Mouse (Mus musculus) Patski (cell line): ENCODE results near the gene Gtpbp1. TPM values are rescaled to one million over a fixed set of nuclear protein-coding genes. Genes with fewer than 3 reads are reported as not detected.
"Not testable (repeated sequence)": the region's sequence is repeated elsewhere in the genome, so short reads cannot be mapped to it uniquely, and the experiment has no call there.

Source experiments
- ATAC-seq: fragments of 100-300 bp; one replicate; pipeline ENCODE4 v1.8.0; 2021
- CTCF ChIA-PET: fragments of 350-600 bp; sonication (Branson Sonifier 250); formaldehyde crosslinking; loops from one replicate; lab custom pipeline; 2022; ENCODE audit warnings: inconsistent platforms; lab: Charles Lee
- POLR2A ChIA-PET: fragments of 350-600 bp; sonication (Branson Sonifier 250); formaldehyde crosslinking; loops from one replicate; lab custom pipeline; 2022; ENCODE audit warnings: antibody characterized with exemption, inconsistent platforms; lab: Charles Lee
- DNase-seq: peaks from one replicate; pipeline ENCODE4 v3.0.0-alpha.2; 2011; ENCODE audit warnings: low read depth, low spot score
- H3K27me3 ChIP-seq: fragments of 371-371 bp; one replicate; pipeline ENCODE4 v1.5.1; 2021
- CTCF ChIP-seq: fragments of 100-300 bp; IDR thresholded peaks from one replicate; pipeline ENCODE4 v1.5.1; 2021
- in situ Hi-C: fragments of 300-500 bp; cut with MboI; formaldehyde crosslinking; loops from 3 replicates; pipeline ENCODE4 v1.11.1; 2018; ENCODE audit warnings: low pct_unique_long_range_greater_than_20kb, mixed read lengths
- polyA plus RNA-seq: library from polyadenylated mRNA; unstranded; gene quantifications from one replicate; pipeline ENCODE4 v1.2.3, GENCODE M21; 2021

Gtpbp1 gene
- polyA plus RNA-seq, 1 experiment from 2014 or later = 33.4 TPM

DNA sequence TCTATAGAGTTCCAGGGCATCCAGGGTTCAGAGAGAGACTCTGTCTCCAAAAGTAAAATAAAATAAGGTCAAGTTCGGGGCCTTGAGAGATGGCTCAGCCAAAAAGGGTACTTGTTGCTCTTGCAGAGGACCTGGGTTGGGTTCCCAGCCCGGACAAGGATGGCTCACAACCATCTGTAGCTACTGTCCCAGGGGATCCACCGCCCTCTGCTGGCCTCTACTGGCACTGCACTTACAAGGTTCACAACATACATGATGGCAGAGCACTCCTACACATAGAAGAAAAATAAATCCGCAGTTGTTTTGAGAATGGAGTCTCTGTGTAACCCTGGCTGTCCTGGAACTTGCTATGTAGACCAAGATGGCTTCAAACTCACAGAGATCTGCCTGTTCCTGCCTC lies 28.8 kb upstream of the Gtpbp1 start:
- no peak for TF ChIP-seq CTCF
- no peaks in the 10 kb centered on the region for H3K27me3 ChIP-seq
- ChIA-PET CTCF (no interaction called here), POLR2A (no interaction called here)
- ATAC-seq = no peak
- in situ Hi-C loops = no loop called here
- no peak for DNase-seq

GRCm38 (mm10) chr15:79664666-79665065 lies 26.0 kb upstream of the Gtpbp1 start:
- CTCF ChIA-PET = no interaction called here
- no peak for TF ChIP-seq CTCF
- in situ Hi-C loops = no loop called here

GRCm38 (mm10) chr15:79669195-79669594 lies 21.4 kb upstream of the Gtpbp1 start:
- CTCF ChIA-PET = no interaction called here
- no peaks in the 10 kb centered on the region for H3K27me3 ChIP-seq
- POLR2A ChIA-PET = no interaction called here
- DNase-seq (no peak), ATAC-seq (no peak)
- peak; percentile 30 for TF ChIP-seq CTCF
- in situ Hi-C loops = no loop called here

More at GRCm38 (mm10) chr15:79664666-79665065, 26.0 kb upstream of the Gtpbp1 start:
- no peak for ATAC-seq
- no peak for DNase-seq
- H3K27me3 ChIP-seq = no peaks in the 10 kb centered on the region
- POLR2A ChIA-PET = no interaction called here

GRCm38 (mm10) chr15:79670249-79670971 lies 20.2 kb upstream of the Gtpbp1 start, which contains the start of gene Tomm22:
Gene Tomm22, plus strand, starts transcription at chr15:79670861.
- CTCF ChIA-PET = interaction anchor here (0.7 to 1.7 kb wide), 3 partner anchors 10 to 12 kb away, joined by 3 to 7 read pairs (median 4); partner anchors contain the start of genes Cby1 and Fam227a
- POLR2A ChIA-PET = interaction anchor here (0.7 to 1.6 kb wide), 3 partner anchors 17 to 426 kb away, joined by 3 to 4 read pairs (median 4); partner anchors contain the start of gene Josd1
- H3K27me3 ChIP-seq = no peaks in the 10 kb centered on the region
- DNase-seq = peak; percentile 57
- peak; percentile 95 for TF ChIP-seq CTCF
- in situ Hi-C loops = no loop called here
- ATAC-seq = peak; percentile 66

DNA sequence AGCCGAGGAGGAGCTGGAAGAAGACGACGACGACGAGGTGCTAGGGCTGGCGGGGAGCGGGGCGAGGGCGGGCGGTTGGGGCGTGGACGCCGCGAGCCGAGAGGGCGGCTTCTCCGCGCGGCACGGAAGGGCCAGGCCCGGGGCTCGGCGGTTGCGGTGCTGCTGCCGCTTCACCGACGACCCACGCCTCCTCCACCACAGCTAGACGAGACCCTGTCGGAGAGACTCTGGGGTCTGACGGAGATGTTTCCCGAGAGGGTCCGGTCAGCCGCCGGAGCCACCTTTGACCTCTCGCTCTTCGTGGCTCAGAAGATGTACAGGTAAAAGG lies 19.7 kb upstream of the Gtpbp1 start:
- in situ Hi-C loops = no loop called here
- no peaks in the 10 kb centered on the region for H3K27me3 ChIP-seq
- POLR2A ChIA-PET = interaction anchor here (0.7 to 1.6 kb wide), 3 partner anchors 17 to 426 kb away, joined by 3 to 4 read pairs (median 4); partner anchors contain the start of gene Josd1
- DNase-seq (no peak), ATAC-seq (peak; percentile 8)
- CTCF ChIA-PET = interaction anchor here (0.7 to 1.7 kb wide), 3 partner anchors 11 to 12 kb away, joined by 3 to 7 read pairs (median 4); partner anchors contain the start of genes Cby1 and Fam227a
- no peak for TF ChIP-seq CTCF

DNA sequence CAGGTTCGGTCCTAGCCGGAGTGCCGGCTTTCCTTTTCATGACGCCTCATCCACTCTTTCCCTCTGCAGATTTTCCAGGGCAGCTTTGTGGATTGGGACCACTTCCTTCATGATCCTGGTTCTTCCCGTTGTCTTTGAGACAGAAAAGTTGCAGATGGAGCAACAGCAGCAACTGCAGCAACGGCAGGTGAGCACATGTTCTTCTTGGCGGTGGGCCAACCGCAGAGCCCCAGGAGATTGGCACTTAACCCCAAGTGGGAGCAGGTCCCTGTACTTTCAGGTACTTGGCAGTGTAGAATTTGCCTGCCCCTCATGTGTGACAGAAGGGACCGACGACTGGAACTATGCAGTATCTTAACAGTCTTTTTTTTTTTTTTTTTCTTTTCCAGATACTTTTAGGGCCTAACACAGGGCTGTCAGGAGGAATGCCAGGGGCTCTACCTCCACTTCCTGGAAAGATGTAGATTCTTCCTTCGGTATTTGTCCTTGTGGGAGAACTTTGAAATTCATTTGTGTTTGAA lies 18.8 kb upstream of the Gtpbp1 start:
- POLR2A ChIA-PET = interaction anchor here (1.6 kb wide), 1 partner anchor 20 kb away, joined by 3 read pairs; no protein-coding TSS in a partner anchor
- DNase-seq, in situ Hi-C loops, H3K27me3 ChIP-seq, ATAC-seq: not testable (repeated sequence)
- CTCF ChIA-PET = interaction anchor here (1.7 kb wide), 1 partner anchor 11 kb away, joined by 4 read pairs; no protein-coding TSS in a partner anchor

DNA sequence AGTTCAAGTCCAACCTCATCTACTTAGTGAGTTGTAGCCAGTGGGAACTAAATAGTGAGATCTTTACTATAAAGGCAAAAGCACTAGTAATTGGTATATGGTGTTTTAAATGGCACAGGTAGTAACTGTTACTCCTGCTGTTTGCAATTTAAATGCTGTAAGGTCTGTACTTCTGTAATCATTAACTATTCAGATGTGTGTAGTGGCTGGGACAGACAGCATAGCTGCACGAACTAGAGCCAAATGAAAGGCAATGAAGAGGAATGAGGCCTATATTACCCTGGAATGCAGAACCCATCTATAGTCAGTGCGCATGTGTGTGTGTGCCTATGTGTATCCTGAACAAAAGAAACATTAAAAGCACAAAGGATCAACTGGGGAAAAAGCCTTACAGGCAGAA lies 12.7 kb upstream of the Gtpbp1 start:
- ATAC-seq (no peak), DNase-seq (no peak)
- CTCF ChIA-PET = no interaction called here
- no peaks in the 10 kb centered on the region for H3K27me3 ChIP-seq
- TF ChIP-seq CTCF = no peak
- POLR2A ChIA-PET = interaction anchor here (0.7 kb wide), 1 partner anchor 401 kb away, joined by 6 read pairs; no protein-coding TSS in a partner anchor
- in situ Hi-C loops = no loop called here

- TF ChIP-seq CTCF = no peak
- POLR2A ChIA-PET = no interaction called here
- DNase-seq (no peak), ATAC-seq (no peak)
- H3K27me3 ChIP-seq = no peaks in the 10 kb centered on the region
- CTCF ChIA-PET = interaction anchor here (1.4 kb wide), 1 partner anchor 11 kb away, joined by 4 read pairs; the partner anchor contains the start of gene Tomm22
- in situ Hi-C loops = no loop called here
These were observed 8.7 kb upstream of the Gtpbp1 start for GRCm38 (mm10) chr15:79681973-79682372.

DNA sequence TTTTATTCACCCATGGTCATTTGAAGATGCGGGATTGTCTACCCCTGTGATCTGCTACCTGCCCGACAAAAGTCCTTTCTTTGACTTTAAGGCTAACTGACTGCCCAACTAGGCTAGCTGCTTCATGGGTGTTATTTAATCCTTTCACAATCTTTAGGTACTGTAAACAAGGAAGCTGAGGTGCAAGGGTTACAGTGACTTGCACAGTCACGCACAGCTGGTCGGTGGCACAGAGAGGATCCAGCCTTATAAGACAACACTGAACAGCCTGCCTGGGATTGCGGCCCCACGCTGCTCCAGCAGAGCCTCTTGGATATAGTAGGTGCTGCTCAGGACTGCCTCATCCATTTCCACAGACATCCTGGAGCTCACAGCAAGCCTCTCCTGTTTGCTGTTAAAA lies 7.5 kb upstream of the Gtpbp1 start:
- CTCF ChIA-PET = interaction anchor here (1.2 to 2.3 kb wide), 3 partner anchors 12 to 25 kb away, joined by 3 to 9 read pairs (median 4); partner anchors contain the start of genes Cby1, Fam227a and Tomm22
- TF ChIP-seq CTCF = no peak
- H3K27me3 ChIP-seq = no peaks in the 10 kb centered on the region
- POLR2A ChIA-PET = interaction anchor here (1.2 kb wide), 1 partner anchor 24 kb away, joined by 4 read pairs; the partner anchor contains the start of genes Cby1 and Fam227a
- DNase-seq (no peak), ATAC-seq (no peak)
- in situ Hi-C loops = no loop called here

DNA sequence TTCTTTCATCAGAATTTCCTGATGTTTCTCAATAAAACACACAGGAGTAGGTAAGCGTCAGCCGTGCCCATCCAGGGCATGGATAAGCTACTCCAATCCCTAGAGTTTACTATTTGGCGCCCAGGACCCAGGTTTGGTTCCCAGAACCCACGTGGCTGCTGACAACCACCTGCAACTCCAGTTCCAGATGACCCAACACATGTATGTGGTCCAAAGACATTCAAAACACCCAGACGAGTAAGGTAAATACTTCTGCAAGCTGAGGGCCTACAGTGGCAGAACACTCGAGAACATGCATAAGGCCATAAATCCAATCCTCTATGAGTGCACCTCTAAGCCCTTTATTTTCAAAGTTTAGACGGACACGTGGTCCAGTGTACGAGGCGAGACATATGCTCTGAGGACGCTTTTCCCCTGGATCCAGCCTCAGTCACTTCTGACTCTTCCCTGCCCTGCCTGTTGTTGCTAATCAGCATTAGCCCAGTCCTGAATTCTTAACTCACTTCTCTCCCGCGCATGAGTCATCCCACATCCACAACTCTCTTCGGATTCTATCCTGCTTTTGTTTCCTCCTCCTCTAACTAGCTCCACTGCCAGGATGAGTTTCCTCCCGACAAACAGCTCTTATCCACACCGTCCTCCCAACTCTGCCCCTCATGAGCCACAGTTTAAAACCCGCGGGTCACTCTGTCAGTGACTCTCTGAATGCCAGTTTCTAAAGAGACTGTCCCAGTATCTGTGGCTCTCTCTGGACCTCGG lies 6.8 kb upstream of the Gtpbp1 start:
- DNase-seq (no peak), ATAC-seq (no peak)
- POLR2A ChIA-PET = interaction anchor here (1.1 kb wide), 1 partner anchor 85 kb away, joined by 4 read pairs; no protein-coding TSS in a partner anchor
- no peak for TF ChIP-seq CTCF
- no peaks in the 10 kb centered on the region for H3K27me3 ChIP-seq
- in situ Hi-C loops = no loop called here
- CTCF ChIA-PET = interaction anchor here (1.2 to 2.3 kb wide), 3 partner anchors 9 to 26 kb away, joined by 3 to 9 read pairs (median 5); partner anchors contain the start of genes Cby1 and Fam227a
